Mouse (Mus musculus) embryonic facial prominence, embryonic 12.5 days (tissue): ENCODE measurements around the gene Actr1a. TPM values are rescaled to one million over a fixed set of nuclear protein-coding genes. Genes with fewer than 3 reads are reported as not detected.

Experiments
- ATAC-seq: fragments of 200-750 bp; cut with Nextera tagmentation; 2 replicates; pipeline ENCODE4 v1.8.0; 2017; ENCODE audit not compliant: insufficient number of reproducible peaks, insufficient read depth, low FRiP score, low TSS enrichment
- H3K27ac ChIP-seq: fragments of 300-500 bp; sonication (generic); 2 replicates; pipeline ENCODE4 v1.5.1; 2016; ENCODE audit warnings: mild to moderate bottlenecking
- H3K27me3 ChIP-seq: fragments of 300-500 bp; sonication (generic); 2 replicates; pipeline ENCODE4 v1.6.1; 2016; ENCODE audit warnings: mild to moderate bottlenecking, moderate library complexity
- H3K36me3 ChIP-seq: fragments of 300-500 bp; sonication (generic); 2 replicates; pipeline ENCODE4 v1.6.1; 2016; ENCODE audit warnings: mild to moderate bottlenecking
- H3K4me1 ChIP-seq: fragments of 300-500 bp; sonication (generic); 2 replicates; pipeline ENCODE4 v1.6.1; 2016
- H3K4me2 ChIP-seq: fragments of 300-500 bp; sonication (generic); replicated peaks from 2 replicates; pipeline ENCODE4 v1.6.1; 2016; ENCODE audit warnings: mild to moderate bottlenecking, moderate library complexity
- H3K4me3 ChIP-seq: fragments of 300-500 bp; sonication (generic); 2 replicates; pipeline ENCODE4 v1.5.1; 2016; ENCODE audit warnings: mild to moderate bottlenecking
- H3K9ac ChIP-seq: fragments of 300-500 bp; sonication (generic); 2 replicates; pipeline ENCODE4 v1.6.1; 2016; ENCODE audit warnings: mild to moderate bottlenecking, moderate library complexity
- H3K9me3 ChIP-seq: fragments of 300-500 bp; sonication (generic); 2 replicates; pipeline ENCODE4 v1.6.1; 2016; ENCODE audit warnings: mild to moderate bottlenecking, moderate library complexity
- WGBS: fragments of 180-500 bp; shearing (Covaris S2); methylation state at CpG from one replicate; pipeline ENCODE4 v1.1.7; 2016; 5-methylcytosine and 5-hydroxymethylcytosine counted together
- microRNA counts: library from miRNA; unstranded; fragments of <30 nt; microRNA quantifications from one replicate; lab custom pipeline; 2017
- microRNA-seq: library from miRNA; unstranded; fragments of <30 nt; microRNA quantifications from one replicate; pipeline ENCODE4, GENCODE M21; 2017
- polyA plus RNA-seq: library from polyadenylated mRNA; unstranded; fragments of >200 nt; fragmentation: Nextera tagmentation; extraction: Ambion mirVana; gene quantifications from 2 replicates; pipeline ENCODE4 v1.2.1, GENCODE M21; 2016

Actr1a gene
- polyA plus RNA-seq, 1 experiment from 2014 or later = 161 TPM

DNA sequence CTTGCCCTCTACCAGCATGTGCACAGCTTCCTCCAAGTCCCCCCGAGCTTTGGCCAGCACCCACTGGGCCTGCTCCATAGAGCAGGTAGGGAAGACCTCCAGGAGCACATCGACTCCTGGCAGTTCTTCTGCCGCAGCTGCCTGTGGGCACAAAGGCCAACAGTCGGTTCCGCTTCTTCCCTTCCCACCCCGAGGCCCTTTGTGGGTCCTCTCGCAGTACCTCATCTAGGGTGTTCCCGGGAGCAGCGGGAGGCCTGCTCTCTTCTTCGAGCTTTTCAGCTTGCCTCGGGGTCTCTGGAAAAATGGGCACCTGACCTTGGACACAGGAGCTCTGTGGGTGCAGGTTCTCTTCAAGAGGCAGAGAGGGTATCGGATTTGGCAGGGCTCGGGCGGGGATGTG is 64.2 kb downstream of the Actr1a start:
- Histone ChIP-seq H3K4me2 (no peak overlapping the region), H3K9ac (no peak overlapping the region), H3K36me3 (peaks cover 24% of the 10 kb centered on the region), H3K4me1 (peaks cover 20% of the 10 kb centered on the region), H3K4me3 (no peak overlapping the region), H3K9me3 (no peaks in the 10 kb centered on the region), H3K27me3 (peaks cover 7% of the 10 kb centered on the region), H3K27ac (no peak overlapping the region)
- WGBS = 89% methylated on average over 14 of the region's 14 CpGs
- ATAC-seq = no peak

GRCm38 (mm10) chr19:46330696-46331095 is 64.9 kb downstream of the Actr1a start:
- peaks cover 20% of the 10 kb centered on the region for H3K4me1 ChIP-seq
- no peak overlapping the region for H3K4me3 ChIP-seq
- H3K9me3 ChIP-seq = no peaks in the 10 kb centered on the region
- H3K36me3 ChIP-seq = peaks cover 24% of the 10 kb centered on the region
- peaks cover 14% of the 10 kb centered on the region for H3K27me3 ChIP-seq
- ATAC-seq = no peak
- H3K27ac ChIP-seq = no peak overlapping the region
- H3K9ac ChIP-seq = no peak overlapping the region
- no peak overlapping the region for H3K4me2 ChIP-seq
- 91% methylated on average over 12 of the region's 12 CpGs for WGBS

- Histone ChIP-seq H3K27me3 (peaks cover 21% of the 10 kb centered on the region), H3K9me3 (no peaks in the 10 kb centered on the region), H3K27ac (no peak overlapping the region), H3K36me3 (peaks cover 24% of the 10 kb centered on the region), H3K4me1 (peaks cover 20% of the 10 kb centered on the region), H3K9ac (no peak overlapping the region), H3K4me3 (peak overlapping the region; percentile 7; the same call in 1 of the 2 replicates), H3K4me2 (peak overlapping the region; percentile 100; the same call in 1 of the 2 replicates)
- ATAC-seq = no peak
- WGBS = 8% methylated on average over 16 of the region's 16 CpGs
Observed at GRCm38 (mm10) chr19:46329951-46330350, 65.6 kb downstream of the Actr1a start.

DNA sequence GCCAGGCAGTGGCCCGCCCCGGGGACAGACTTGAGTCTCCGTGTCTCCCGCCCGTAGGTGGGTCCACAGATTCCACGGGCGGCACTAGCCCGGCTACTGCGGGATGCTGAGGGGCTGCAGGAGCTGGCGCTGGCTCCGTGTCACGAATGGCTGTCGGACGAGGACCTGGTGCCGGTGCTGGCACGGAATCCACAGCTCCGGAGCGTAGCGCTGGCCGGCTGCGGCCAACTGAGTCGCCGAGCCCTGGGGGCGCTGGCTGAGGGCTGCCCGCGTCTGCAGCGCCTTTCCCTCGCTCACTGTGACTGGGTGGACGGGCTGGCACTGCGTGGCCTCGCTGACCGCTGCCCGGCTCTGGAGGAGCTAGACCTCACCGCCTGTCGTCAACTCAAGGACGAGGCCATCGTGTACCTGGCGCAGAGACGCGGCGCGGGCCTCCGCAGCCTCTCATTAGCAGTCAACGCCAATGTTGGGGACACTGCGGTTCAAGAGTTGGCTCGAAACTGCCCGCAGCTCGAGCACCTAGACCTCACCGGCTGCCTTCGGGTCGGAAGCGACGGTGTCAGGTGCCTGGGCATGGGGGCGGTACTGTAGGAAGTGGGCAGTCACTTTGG is 66.4 kb downstream of the Actr1a start:
- peak; percentile 17; the same call in 1 of the 2 replicates for ATAC-seq
- peaks cover 24% of the 10 kb centered on the region for H3K36me3 ChIP-seq
- 2% methylated on average over 54 of the region's 54 CpGs for WGBS
- peak overlapping the region; percentile 67 for H3K9ac ChIP-seq
- H3K27ac ChIP-seq = peak overlapping the region; percentile 71
- no peaks in the 10 kb centered on the region for H3K9me3 ChIP-seq
- H3K27me3 ChIP-seq = peaks cover 29% of the 10 kb centered on the region
- peaks cover 20% of the 10 kb centered on the region for H3K4me1 ChIP-seq
- H3K4me2 ChIP-seq = peak overlapping the region; percentile 100
- H3K4me3 ChIP-seq = peak overlapping the region; percentile 67

- peak within 1 kb of the TSS; percentile 100 for H3K4me2 ChIP-seq
- peak; percentile 83 for ATAC-seq
- no peaks in the 10 kb centered on the region for H3K9me3 ChIP-seq
- peak within 1 kb of the TSS; percentile 67 for H3K9ac ChIP-seq
- H3K36me3 ChIP-seq = peaks cover 24% of the 10 kb centered on the region
- H3K4me3 ChIP-seq = peak within 1 kb of the TSS; percentile 67
- under 1% methylated on average over 81 of the region's 81 CpGs for WGBS
- H3K27ac ChIP-seq = peak within 1 kb of the TSS; percentile 71
- peaks cover 37% of the 10 kb centered on the region for H3K27me3 ChIP-seq
- peaks cover 20% of the 10 kb centered on the region for H3K4me1 ChIP-seq
Observed at GRCm38 (mm10) chr19:46328081-46329030, 67.2 kb downstream of the Actr1a start, which contains the start of gene Fbxl15. Gene Fbxl15 (plus strand): TSS chr19:46328184.

GRCm38 (mm10) chr19:46327531-46328064 is 68.0 kb downstream of the Actr1a start:
- WGBS = 31% methylated on average over 14 of the region's 14 CpGs
- Histone ChIP-seq H3K27ac (peak overlapping the region; percentile 71; the same call in 1 of the 2 replicates), H3K27me3 (peaks cover 45% of the 10 kb centered on the region), H3K4me3 (peak overlapping the region; percentile 67), H3K9ac (peak overlapping the region; percentile 67), H3K36me3 (peaks cover 24% of the 10 kb centered on the region), H3K4me2 (peak overlapping the region; percentile 100), H3K4me1 (peaks cover 20% of the 10 kb centered on the region), H3K9me3 (no peaks in the 10 kb centered on the region)
- no peak for ATAC-seq

MicroRNAs encoded within 50 kb of the gene (microRNA counts, 519-probe panel; counts per million panel counts)
- microRNA mmu-miR-146b (lab: Ali Mortazavi, UCI) = 460 counts per million, percentile 65 among the panel's probes with 10 or more counts

Small RNAs within 50 kb of the gene (microRNA-seq; reads per million reads assigned to microRNA genes)
- 0.91 reads per million for gene Mir146b

Other genes starting within 250 kb of the Actr1a start
- 9.5 and 12.3 TPM in 2 replicates for gene Pitx3, start 247.4 kb downstream of the Actr1a start, polyA plus RNA-seq
- gene Gbf1, start 243.2 kb downstream of the Actr1a start, polyA plus RNA-seq = 70.1 and 70.9 TPM in 2 replicates
- gene Nfkb2, start 91.4 kb downstream of the Actr1a start, polyA plus RNA-seq = 9.0 and 10.6 TPM in 2 replicates
- gene Psd, start 68.6 kb downstream of the Actr1a start, polyA plus RNA-seq = 6.9 and 8.1 TPM in 2 replicates
- gene Fbxl15, start 67.6 kb downstream of the Actr1a start, polyA plus RNA-seq = 15.4 and 16.4 TPM in 2 replicates
- 207 TPM in 2 replicates for gene Cuedc2, start 57.0 kb downstream of the Actr1a start, polyA plus RNA-seq
- 4.4 and 4.6 TPM in 2 replicates for gene Mfsd13a, start 54.6 kb downstream of the Actr1a start, polyA plus RNA-seq
- gene 2310034G01Rik, start 45.4 kb downstream of the Actr1a start, polyA plus RNA-seq = 2.2 and 2.3 TPM in 2 replicates
- 44.9 and 47.6 TPM in 2 replicates for gene Sufu, start 1.1 kb upstream of the Actr1a start, polyA plus RNA-seq
- 22.4 and 23.5 TPM in 2 replicates for gene Trim8, start 106.0 kb upstream of the Actr1a start, polyA plus RNA-seq
- 191 TPM in 2 replicates for gene Arl3, start 177.4 kb upstream of the Actr1a start, polyA plus RNA-seq
- gene Sfxn2, start 177.6 kb upstream of the Actr1a start, polyA plus RNA-seq = 23.4 and 23.6 TPM in 2 replicates
- 52.5 and 54.1 TPM in 2 replicates for gene Wbp1l, start 203.3 kb upstream of the Actr1a start, polyA plus RNA-seq